Mouse (Mus musculus) brain, adult 2 months (tissue): ENCODE data around the gene Ltv1.
A peak's percentile ranks its signal among the peaks of the same experiment; 100 is the strongest.
"Not testable (repeated sequence)": the region's sequence is repeated elsewhere in the genome, so short reads cannot be mapped to it uniquely, and the experiment has no call there.

Experiments
- DNase-seq: peaks from one replicate; pipeline ENCODE4 v3.0.0; 2011; ENCODE audit warnings: low read depth, low spot score

Ltv1 gene

DNA sequence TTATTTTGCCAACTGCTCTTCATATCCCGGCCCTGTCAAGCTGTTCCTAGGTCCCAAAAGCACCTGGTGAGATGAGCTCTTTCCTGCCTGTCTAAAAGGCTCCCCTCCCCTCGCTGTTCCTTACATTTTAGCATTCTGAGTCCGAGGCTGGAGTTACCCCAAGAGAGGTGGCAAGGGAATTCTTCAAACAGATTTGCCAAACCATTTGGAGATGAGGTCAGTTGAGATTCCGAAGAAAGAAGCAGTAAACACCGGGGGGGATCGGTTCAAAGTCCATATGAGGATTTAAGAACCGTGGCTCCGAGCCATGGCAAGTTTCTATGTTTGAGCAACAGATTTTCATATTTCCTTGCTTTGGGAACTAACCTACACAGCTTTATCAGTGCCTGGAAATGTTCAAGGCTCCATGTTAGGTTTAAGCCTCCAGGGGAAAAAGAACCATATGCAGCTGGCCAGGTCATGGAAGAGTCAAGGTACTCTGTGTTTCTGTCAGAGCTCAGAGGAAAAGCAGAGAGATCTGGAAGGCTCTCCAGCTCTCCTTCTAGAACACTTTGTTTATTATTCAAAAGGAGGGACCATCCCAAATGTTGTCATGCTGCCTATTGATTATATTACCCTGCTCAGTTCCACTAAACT, 4.0 kb upstream of the Ltv1 start:
- DNase-seq = no peak

- DNase-seq = not testable (repeated sequence)
Measured at GRCm38 (mm10) chr10:13193496-13193895, 528 bp upstream of the Ltv1 start.

- no peak for DNase-seq
Measured at GRCm38 (mm10) chr10:13189881-13190280, 3.1 kb downstream of the Ltv1 start.

DNA sequence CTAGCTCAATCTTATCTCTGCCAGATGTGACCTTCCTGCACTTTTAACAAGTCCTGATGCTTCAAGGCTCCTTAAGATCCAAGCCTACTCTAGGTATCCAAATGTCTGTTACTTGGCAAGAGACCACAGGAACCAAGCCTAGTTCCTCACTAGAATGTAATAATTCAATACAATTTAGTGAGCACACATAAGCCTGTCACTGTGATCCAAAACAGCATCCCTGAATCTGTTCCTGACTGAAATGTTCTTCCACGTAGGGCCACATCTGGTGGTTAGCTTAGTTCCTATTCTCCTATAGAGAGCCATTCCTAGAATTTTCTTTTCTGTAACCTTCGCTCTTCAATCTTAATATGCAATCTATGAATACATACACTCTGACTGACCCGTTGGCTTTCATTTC, 6.2 kb downstream of the Ltv1 start:
- no peak for DNase-seq

GRCm38 (mm10) chr10:13184170-13184766, 8.7 kb downstream of the Ltv1 start:
- no peak for DNase-seq

DNA sequence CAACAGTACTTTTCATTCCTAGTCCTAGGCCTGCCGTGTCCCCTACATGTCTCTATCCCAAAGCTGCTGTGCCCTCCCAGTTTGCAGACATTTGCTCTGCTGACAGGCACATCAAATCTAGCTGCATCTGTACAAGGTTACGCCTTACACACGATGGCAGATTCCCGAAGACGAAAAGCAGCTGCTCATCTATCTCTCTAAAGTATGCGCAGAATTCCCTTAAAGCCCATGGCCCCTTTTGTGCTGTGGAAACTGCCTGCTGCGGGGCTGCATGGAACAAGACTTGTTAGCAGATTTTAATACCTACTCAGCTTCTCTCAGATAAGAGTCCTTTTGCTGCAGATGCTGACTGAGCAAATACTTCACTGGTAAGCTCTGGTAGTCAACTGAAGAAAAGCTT, 12.8 kb downstream of the Ltv1 start:
- no peak for DNase-seq

- no peak for DNase-seq
Measured at GRCm38 (mm10) chr10:13177973-13178624, 14.9 kb downstream of the Ltv1 start, which contains the start of gene Zc2hc1b. Gene Zc2hc1b, minus strand, starts transcription at chr10:13178023.

DNA sequence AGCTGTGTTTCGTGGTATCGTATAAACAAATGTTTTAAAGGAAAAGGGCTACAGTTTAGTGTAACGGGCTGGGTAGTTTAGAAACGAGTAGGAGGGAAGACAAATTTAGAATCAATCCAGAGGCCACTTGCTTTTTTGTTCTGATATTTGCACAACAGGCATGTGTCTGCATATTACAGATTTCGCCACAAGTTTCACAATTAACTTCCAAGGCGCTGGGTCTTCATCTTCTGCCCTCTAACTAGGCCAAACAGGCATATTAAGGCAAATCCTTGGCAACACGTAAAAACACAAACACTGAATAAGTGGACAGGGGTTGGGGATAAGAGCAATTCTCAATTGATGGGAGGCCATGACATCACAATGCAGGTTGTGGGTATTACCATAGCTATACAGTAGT, 17.1 kb downstream of the Ltv1 start:
- no peak for DNase-seq

- DNase-seq = no peak
Measured at GRCm38 (mm10) chr10:13172798-13173221, 20.2 kb downstream of the Ltv1 start.

DNA sequence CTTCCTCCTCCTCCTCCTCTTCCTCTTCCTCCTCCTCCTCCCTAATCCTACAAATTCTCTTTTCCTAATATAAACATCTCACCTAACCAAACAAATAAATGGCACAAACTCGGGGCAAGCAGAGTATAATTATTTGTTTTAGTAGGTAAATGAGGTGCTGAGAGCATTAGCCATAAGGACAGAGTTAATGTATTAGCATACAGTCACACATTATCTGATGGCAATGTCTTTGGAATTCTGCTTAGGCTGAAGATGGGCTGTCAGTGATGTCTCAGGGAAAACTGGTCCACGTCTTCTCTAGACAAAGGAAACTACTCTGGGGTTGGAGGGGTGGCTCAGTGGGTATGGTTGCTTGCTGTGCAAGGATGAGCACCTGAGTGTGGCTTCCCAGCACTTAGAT, 21.5 kb downstream of the Ltv1 start:
- DNase-seq = no peak

DNA sequence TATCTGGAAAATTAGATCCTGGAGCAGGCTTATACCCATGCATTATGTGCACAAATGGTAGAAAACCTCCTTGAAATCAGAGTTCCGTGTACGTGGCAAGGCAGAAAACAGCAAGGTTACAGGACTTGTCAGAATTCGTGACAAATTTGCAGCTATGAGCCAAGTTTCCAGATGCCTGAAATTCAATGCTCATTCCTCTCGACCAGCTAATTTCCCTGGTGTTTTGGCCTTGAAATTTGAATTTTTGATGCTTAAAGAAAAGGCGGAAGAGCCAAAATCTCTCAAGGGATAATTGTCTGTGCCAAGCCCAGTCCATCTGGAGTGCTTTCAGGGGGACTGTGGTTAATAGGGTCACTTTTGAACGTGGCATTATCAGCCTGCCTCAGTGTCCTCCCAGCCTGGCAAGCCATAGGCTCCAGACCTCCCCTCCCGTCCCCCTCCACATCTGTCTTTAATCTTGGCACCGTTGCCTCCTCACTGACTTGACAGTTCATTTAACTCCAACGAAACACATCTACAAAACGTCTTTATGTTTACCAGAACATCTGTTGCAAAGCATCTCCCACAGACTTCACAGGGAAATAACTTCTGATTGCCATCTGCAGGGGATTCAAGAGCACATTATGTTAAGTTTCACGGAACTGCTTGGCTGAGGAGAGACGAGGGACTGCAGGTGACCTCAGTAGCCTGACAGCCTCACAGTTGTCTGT, 22.1 kb downstream of the Ltv1 start:
- peak; percentile 24 for DNase-seq

DNA sequence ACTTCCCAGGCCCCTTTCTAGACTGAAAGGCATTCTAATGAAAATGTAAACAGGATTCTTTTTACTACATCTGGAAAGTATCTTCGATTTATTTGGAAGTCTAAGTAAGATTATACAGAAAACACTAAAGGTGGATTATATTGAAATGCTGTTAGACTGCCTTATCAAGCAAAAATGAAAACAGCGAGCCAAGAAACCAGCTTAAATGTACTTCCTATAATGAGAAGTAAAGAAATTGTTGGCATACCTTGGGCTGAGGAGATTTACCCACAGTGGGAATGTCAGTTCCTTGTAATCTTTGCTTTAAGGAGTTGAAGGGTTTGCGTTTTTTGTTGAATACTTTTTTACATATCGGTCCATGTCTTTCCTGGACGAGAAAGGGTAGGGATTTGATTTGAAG, 24.5 kb downstream of the Ltv1 start:
- DNase-seq = no peak

DNA sequence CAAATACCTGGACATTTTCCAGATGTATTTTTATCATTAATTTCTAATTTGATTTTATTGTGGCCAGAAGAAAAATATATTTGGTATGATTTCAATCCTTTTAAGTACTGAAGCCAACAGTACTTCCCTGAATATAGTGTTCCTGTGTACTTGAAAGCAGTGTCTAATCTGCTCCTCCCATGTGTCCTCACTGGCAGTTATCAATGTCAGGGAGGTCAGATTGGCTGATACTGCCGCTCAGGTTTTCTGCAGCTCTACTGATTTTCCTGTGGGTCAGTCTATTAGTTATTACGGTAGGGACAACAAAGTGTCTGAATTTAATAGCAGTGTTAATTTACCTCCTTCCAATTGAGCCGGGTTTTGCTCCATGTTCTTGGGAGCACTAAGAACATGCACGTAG, 30.9 kb downstream of the Ltv1 start:
- no peak for DNase-seq

- peak; percentile 37 for DNase-seq
Measured at GRCm38 (mm10) chr10:13160913-13161312, 32.1 kb downstream of the Ltv1 start.

DNA sequence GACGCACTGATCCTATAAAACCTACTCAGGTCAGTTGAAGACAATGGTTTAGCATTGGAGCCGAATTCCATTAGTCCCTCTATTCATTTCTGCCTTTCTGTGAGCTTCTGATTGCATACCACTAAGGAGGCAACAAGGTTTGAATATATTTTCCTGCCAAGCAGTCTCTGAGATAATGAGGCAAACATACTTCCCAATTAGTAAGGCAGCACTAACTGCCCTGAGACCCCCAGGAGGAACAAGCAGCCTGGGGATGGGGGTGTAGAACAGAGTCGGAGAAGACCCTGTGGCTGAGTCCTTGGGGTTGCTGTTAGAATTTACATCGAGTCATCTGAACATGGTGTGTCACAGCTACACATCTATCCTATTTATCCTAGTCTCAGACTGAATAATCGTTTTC, 37.6 kb downstream of the Ltv1 start:
- DNase-seq = no peak

DNA sequence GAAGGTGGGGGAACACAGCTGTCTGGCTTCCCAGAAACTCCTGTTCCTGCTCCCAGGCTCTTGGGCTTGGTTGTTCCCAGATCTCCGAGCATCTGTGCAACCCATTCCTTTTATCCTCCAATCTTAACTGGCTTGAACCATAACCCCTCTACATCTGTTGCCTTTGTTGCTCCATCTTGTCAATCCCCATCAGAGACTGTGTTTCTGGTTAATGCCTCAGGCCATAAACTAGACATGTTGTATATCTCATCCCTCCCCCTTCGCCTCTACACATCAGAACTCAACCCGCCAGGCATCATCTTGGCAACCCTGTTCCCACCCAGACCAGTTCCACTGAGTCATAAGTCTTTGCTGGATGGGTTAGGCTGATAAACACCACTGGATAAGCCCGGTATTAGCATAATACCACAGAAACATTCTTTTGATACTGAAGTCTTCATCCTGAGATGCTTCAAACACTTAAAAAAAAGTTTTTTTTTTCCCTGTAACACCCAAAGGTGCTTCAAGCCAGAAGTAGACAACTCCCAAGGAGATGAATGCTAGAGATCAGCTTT, 40.1 kb downstream of the Ltv1 start:
- DNase-seq = no peak

DNA sequence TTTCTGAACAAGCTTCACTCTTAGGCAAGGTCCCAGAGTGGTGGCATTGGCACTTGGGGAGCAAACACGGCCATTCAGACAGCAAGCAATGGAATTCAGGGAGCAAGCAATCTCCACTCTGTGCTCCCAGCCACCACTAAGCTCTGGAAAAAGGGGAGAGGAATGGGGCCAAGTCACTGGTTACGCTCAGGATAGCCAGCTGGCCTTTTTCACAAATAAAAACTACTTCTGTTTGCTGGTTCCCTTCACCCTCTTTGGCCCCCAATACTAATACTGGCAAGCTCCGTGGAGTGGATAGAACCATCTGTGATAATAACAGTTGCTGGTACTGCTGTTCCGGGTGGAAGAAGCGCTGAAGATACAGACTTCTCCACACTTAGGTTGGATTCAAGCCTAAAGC, 41.6 kb downstream of the Ltv1 start:
- peak; percentile 21 for DNase-seq

DNA sequence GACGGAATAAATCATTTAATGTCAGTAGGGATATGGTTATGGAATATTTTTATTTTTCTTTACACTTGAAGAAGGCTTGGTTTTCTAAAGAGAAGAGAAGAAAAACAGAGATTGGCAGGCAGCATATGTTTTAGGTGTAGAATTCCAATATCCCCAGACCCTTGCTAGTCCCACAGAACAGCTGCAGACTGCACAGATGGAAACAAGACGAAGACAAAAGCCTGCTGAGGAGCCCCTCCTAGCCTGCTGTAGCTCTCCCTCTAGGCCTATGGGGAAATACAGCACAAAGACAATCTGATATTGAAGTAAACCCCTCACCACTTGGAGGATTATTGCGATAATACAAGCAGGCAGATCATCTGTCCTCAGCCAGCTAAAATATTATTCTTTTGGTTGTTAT, 42.5 kb downstream of the Ltv1 start:
- DNase-seq = no peak

DNA sequence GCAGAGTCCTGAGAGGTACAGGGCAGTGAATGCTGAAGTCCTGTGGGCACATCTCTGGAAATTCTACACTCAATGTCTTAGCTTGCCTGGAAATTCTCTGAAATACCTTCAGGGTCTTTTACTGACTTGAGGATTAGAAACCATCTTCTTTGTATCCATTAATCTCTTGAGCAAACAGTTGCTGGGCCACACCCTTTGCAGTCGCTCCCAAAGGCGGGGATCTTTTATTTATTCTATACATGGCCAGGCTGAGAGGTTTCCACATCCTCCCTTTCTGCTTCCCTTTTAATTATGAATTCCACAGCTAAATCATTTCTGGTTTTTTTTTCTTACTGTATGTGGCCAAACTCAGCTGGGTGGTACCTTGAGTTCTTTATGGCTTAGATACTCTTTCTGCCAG, 52.5 kb downstream of the Ltv1 start:
- DNase-seq = no peak

DNA sequence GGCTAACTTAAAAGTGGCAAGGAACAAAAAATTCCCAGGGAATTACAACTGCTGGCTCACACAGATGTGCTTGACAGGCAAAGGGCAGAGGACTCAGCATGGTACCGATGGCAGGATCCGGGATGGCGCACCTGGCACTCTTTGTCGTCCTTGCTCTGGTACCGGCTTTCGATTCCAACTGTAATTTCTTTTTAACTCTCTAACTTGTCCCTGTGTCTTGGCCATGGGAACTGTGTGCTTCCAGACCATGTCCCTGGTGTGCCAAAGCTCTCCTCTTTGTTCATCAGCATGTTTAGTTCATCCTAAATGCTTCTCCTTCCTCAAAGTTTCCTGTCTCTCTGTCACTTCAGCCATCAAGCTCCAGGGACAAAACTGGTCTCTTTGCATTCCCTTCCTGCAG, 55.1 kb downstream of the Ltv1 start:
- no peak for DNase-seq

- no peak for DNase-seq
Measured at GRCm38 (mm10) chr10:13135751-13136150, 57.2 kb downstream of the Ltv1 start.

- no peak for DNase-seq
Measured at GRCm38 (mm10) chr10:13135276-13135675, 57.7 kb downstream of the Ltv1 start.
